Mouse (Mus musculus) lung, embryonic 16.5 days (tissue): ENCODE measurements around the gene Ugt1a7c. TPM values are rescaled to one million over a fixed set of nuclear protein-coding genes. Genes with fewer than 3 reads are reported as not detected.

Experiments used
- ATAC-seq: fragments of 200-750 bp; cut with Nextera tagmentation; 2 replicates; pipeline ENCODE4 v1.8.0; 2017; ENCODE audit warnings: low read depth, mild to moderate bottlenecking, moderate library complexity
- H3K27ac ChIP-seq: fragments of 300-500 bp; sonication (generic); 2 replicates; pipeline ENCODE4 v1.5.1; 2014; ENCODE audit warnings: mild to moderate bottlenecking, control low read depth, low read length
- H3K27me3 ChIP-seq: fragments of 300-500 bp; sonication (generic); 2 replicates; pipeline ENCODE4 v1.6.1; 2014; ENCODE audit warnings: low read depth, low read length, mixed read lengths; ENCODE audit not compliant: control insufficient read depth, insufficient read depth
- H3K36me3 ChIP-seq: fragments of 300-500 bp; sonication (generic); 2 replicates; pipeline ENCODE4 v1.6.1; 2014; ENCODE audit warnings: low read length; ENCODE audit not compliant: control insufficient read depth, insufficient read depth
- H3K4me1 ChIP-seq: fragments of 300-500 bp; sonication (generic); replicated peaks from 2 replicates; pipeline ENCODE4 v1.6.1; 2014; ENCODE audit warnings: low read length, mixed read lengths; ENCODE audit not compliant: control insufficient read depth, insufficient read depth
- H3K4me2 ChIP-seq: fragments of 300-500 bp; sonication (generic); 2 replicates; pipeline ENCODE4 v1.6.1; 2014; ENCODE audit warnings: low read depth, low read length, control low read depth
- H3K4me3 ChIP-seq: fragments of 300-500 bp; sonication (generic); 2 replicates; pipeline ENCODE4 v1.5.1; 2014; ENCODE audit warnings: mild to moderate bottlenecking, low read length, control low read depth
- H3K9ac ChIP-seq: fragments of 300-500 bp; sonication (generic); 2 replicates; pipeline ENCODE4 v1.6.1; 2014; ENCODE audit warnings: low read length, control low read depth
- H3K9me3 ChIP-seq: fragments of 300-500 bp; sonication (generic); 2 replicates; pipeline ENCODE4 v1.6.1; 2016; ENCODE audit warnings: low read length; ENCODE audit not compliant: control insufficient read depth
- WGBS: fragments of 180-500 bp; shearing (Covaris S2); extraction: QIAGEN DNeasy Blood & Tissue Kit; methylation state at CpG from one replicate; pipeline ENCODE4 v1.1.7; 2014; 5-methylcytosine and 5-hydroxymethylcytosine counted together
- polyA plus RNA-seq: library from polyadenylated mRNA; unstranded; fragments of >200 nt; fragmentation: Nextera tagmentation; extraction: Ambion mirVana; gene quantifications from 2 replicates; pipeline ENCODE4 v1.2.1, GENCODE M21; 2015

Ugt1a7c gene
- polyA plus RNA-seq, 1 experiment from 2014 or later = 2.3 TPM

- peaks cover 78% of the 10 kb centered on the region for H3K9me3 ChIP-seq
- no peak for ATAC-seq
Measured at GRCm38 (mm10) chr1:88229986-88230385, 135.1 kb downstream of the Ugt1a7c start.

GRCm38 (mm10) chr1:88230421-88230820, 135.6 kb downstream of the Ugt1a7c start:
- peaks cover 80% of the 10 kb centered on the region for H3K9me3 ChIP-seq
- H3K4me1 ChIP-seq = no peaks in the 10 kb centered on the region
- no peak overlapping the region for H3K9ac ChIP-seq
- no peak for ATAC-seq
- no peak overlapping the region for H3K27ac ChIP-seq
- no peak overlapping the region for H3K4me2 ChIP-seq
- no peaks in the 10 kb centered on the region for H3K36me3 ChIP-seq
- 71% methylated on average over 7 of the region's 7 CpGs for WGBS
- H3K27me3 ChIP-seq = no peaks in the 10 kb centered on the region
- no peak overlapping the region for H3K4me3 ChIP-seq

More at GRCm38 (mm10) chr1:88229986-88230385, 135.1 kb downstream of the Ugt1a7c start:
- 76% methylated on average over 5 of the region's 5 CpGs for WGBS
- H3K27ac ChIP-seq = no peak overlapping the region
- H3K4me3 ChIP-seq = no peak overlapping the region
- H3K36me3 ChIP-seq = no peaks in the 10 kb centered on the region
- no peaks in the 10 kb centered on the region for H3K4me1 ChIP-seq
- H3K4me2 ChIP-seq = no peak overlapping the region
- no peaks in the 10 kb centered on the region for H3K27me3 ChIP-seq
- no peak overlapping the region for H3K9ac ChIP-seq

DNA sequence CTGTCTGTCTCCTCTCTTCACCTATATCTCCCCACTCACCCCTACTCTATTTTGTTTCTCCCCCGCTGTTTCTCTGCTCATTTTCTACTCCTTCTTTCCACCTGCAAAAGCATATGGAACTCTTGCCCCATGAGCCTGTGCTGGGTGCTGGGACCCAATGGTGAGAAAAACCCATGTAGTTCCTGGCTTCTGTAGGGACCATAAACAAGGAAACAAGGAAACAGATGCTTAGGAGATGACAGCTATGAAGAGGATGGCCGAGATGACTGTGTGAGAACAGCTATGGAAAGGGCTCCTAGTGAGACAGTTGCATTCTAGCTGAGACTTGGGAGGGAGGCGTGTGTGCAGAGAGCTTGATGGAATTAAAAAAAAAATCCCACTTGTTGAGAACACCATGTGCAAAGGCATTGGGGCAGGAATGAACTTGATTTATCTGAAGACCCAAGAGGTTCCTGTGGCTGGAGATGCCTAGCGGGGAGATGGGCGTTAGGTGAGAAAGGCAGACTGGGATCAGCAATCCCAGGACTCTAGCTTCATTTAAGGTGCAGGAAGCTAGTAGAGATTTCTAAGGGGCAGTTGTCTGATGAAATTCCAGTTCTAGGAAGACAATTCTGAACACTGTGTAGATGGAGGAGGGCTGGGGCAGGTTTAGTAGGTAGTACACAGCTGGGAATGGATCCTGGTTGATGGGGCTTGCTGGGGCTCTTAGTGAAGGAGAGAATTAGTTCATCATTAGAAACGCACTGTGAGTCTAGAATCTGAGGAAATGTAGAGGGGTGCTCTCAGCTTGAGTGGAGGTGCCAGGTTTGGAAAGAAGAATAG, 136.3 kb downstream of the Ugt1a7c start:
- 70% methylated on average over 6 of the region's 6 CpGs for WGBS
- Histone ChIP-seq H3K36me3 (no peaks in the 10 kb centered on the region), H3K4me3 (no peak overlapping the region)

GRCm38 (mm10) chr1:88231803-88232499, 137.1 kb downstream of the Ugt1a7c start:
- Histone ChIP-seq H3K4me2 (no peak overlapping the region), H3K9ac (no peak overlapping the region), H3K4me3 (no peak overlapping the region), H3K4me1 (no peaks in the 10 kb centered on the region), H3K9me3 (peaks cover 78% of the 10 kb centered on the region), H3K27me3 (no peaks in the 10 kb centered on the region), H3K27ac (no peak overlapping the region), H3K36me3 (no peaks in the 10 kb centered on the region)
- no peak for ATAC-seq
- 63% methylated on average over 7 of the region's 7 CpGs for WGBS

More for the DNA sequence above, 136.3 kb downstream of the Ugt1a7c start:
- no peaks in the 10 kb centered on the region for H3K27me3 ChIP-seq
- H3K4me2 ChIP-seq = no peak overlapping the region
- no peak overlapping the region for H3K9ac ChIP-seq
- H3K27ac ChIP-seq = no peak overlapping the region
- peaks cover 80% of the 10 kb centered on the region for H3K9me3 ChIP-seq
- no peak for ATAC-seq
- no peaks in the 10 kb centered on the region for H3K4me1 ChIP-seq

DNA sequence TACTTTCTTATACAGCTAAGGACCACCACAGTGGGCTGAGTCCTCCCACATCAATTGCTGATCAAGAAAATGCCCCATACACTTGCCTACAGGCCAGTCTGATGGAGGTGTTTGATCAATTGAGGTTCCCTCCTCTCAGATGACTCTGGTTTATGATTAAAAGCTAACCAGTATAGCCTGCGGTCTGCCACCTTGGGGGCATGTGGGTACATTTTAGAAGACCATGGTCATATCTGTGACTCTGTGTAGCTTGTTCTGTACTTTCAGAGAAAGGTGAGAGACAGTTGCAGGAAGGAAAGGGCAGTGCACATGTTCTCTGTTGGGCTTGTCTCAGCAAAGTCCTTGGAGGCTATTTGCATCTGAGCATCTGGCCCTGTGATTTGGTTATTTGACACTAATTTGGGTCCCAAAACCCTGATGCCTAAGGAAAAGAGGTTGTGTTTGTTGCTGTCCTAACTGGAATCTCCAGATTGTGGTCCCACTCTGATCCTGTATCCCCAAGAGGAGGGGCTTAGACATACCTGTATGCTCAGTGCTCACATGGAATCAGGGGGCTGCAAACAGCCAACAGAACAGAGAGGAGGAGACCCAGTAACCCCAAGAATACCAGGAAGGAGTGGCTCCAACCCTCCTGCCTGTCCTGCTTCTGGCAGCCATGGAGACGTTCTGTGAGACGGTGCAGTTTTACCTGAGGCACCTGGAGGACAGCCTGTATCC, 138.0 kb downstream of the Ugt1a7c start:
- H3K4me1 ChIP-seq = no peaks in the 10 kb centered on the region
- 52% methylated on average over 3 of the region's 3 CpGs for WGBS
- no peak overlapping the region for H3K4me2 ChIP-seq
- H3K9me3 ChIP-seq = peaks cover 84% of the 10 kb centered on the region
- H3K27me3 ChIP-seq = no peaks in the 10 kb centered on the region
- H3K36me3 ChIP-seq = no peaks in the 10 kb centered on the region
- no peak overlapping the region for H3K4me3 ChIP-seq
- ATAC-seq = no peak
- no peak overlapping the region for H3K9ac ChIP-seq
- H3K27ac ChIP-seq = no peak overlapping the region

- peaks cover 84% of the 10 kb centered on the region for H3K9me3 ChIP-seq
- no peak overlapping the region for H3K4me2 ChIP-seq
- H3K4me3 ChIP-seq = no peak overlapping the region
- ATAC-seq = no peak
- H3K4me1 ChIP-seq = no peaks in the 10 kb centered on the region
- H3K27me3 ChIP-seq = no peaks in the 10 kb centered on the region
- no peaks in the 10 kb centered on the region for H3K36me3 ChIP-seq
- no peak overlapping the region for H3K9ac ChIP-seq
- H3K27ac ChIP-seq = no peak overlapping the region
- 64% methylated on average over 14 of the region's 14 CpGs for WGBS
Measured at GRCm38 (mm10) chr1:88233421-88234247, 138.8 kb downstream of the Ugt1a7c start.

GRCm38 (mm10) chr1:88234248-88234610, 139.4 kb downstream of the Ugt1a7c start:
- ATAC-seq = no peak
- Histone ChIP-seq H3K36me3 (no peaks in the 10 kb centered on the region), H3K4me2 (no peak overlapping the region), H3K9ac (no peak overlapping the region), H3K27ac (no peak overlapping the region), H3K27me3 (no peaks in the 10 kb centered on the region), H3K4me1 (no peaks in the 10 kb centered on the region), H3K9me3 (peaks cover 90% of the 10 kb centered on the region), H3K4me3 (no peak overlapping the region)
- 54% methylated on average over 4 of the region's 4 CpGs for WGBS

DNA sequence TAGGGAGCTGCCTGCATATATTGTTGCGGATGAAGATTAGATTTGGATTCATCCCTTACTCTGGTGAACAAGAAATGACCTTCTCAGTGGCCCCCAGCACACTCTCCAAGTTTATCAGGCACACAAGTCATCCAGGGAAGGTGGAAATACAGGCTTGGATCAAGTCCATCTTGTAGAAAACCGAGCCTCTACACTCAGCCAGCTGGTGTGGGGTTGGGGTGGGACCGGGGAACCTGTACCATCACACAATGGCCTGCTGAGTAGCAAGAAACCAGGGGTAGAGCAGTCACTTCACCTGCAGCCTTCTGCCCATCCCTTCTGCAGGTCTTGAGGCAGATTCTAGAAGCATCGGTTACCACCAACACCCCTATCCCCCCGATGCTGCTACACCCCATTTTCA, 139.8 kb downstream of the Ugt1a7c start:
- no peak overlapping the region for H3K4me2 ChIP-seq
- ATAC-seq = no peak
- no peak overlapping the region for H3K9ac ChIP-seq
- 39% methylated on average over 5 of the region's 5 CpGs for WGBS
- H3K36me3 ChIP-seq = no peaks in the 10 kb centered on the region
- H3K4me1 ChIP-seq = no peaks in the 10 kb centered on the region
- H3K27ac ChIP-seq = no peak overlapping the region
- H3K9me3 ChIP-seq = peaks cover 90% of the 10 kb centered on the region
- no peaks in the 10 kb centered on the region for H3K27me3 ChIP-seq
- no peak overlapping the region for H3K4me3 ChIP-seq
